Mouse (Mus musculus) lung, embryonic 14.5 days (tissue): Measurements from ENCODE around the gene Nol9. TPM values are rescaled to one million over a fixed set of nuclear protein-coding genes. Genes with fewer than 3 reads are reported as not detected.

Experiments used
- ATAC-seq: fragments of 200-750 bp; cut with Nextera tagmentation; 2 replicates; pipeline ENCODE4 v1.8.0; 2017; ENCODE audit warnings: mild to moderate bottlenecking, moderate TSS enrichment, moderate library complexity; ENCODE audit not compliant: insufficient read depth
- DNase-seq: peaks from one replicate; pipeline ENCODE4 v3.0.0-alpha.2; 2015
- H3K27ac ChIP-seq: fragments of 300-500 bp; sonication (generic); 2 replicates; pipeline ENCODE4 v1.5.1; 2014; ENCODE audit warnings: low read depth, mild to moderate bottlenecking, moderate library complexity
- H3K27me3 ChIP-seq: fragments of 300-500 bp; sonication (generic); 2 replicates; pipeline ENCODE4 v1.6.1; 2014; ENCODE audit warnings: low read length, control low read depth; ENCODE audit not compliant: insufficient read depth
- H3K36me3 ChIP-seq: fragments of 300-500 bp; sonication (generic); 2 replicates; pipeline ENCODE4 v1.6.1; 2014; ENCODE audit warnings: control low read depth; ENCODE audit not compliant: insufficient read depth
- H3K4me1 ChIP-seq: fragments of 300-500 bp; sonication (generic); 2 replicates; pipeline ENCODE4 v1.6.1; 2014; ENCODE audit warnings: antibody characterized with exemption, control low read depth; ENCODE audit not compliant: insufficient read depth
- H3K4me2 ChIP-seq: fragments of 300-500 bp; sonication (generic); 2 replicates; pipeline ENCODE4 v1.6.1; 2014; ENCODE audit warnings: mild to moderate bottlenecking
- H3K4me3 ChIP-seq: fragments of 300-500 bp; sonication (generic); 2 replicates; pipeline ENCODE4 v1.5.1; 2014; ENCODE audit warnings: low read depth, low read length
- H3K9ac ChIP-seq: fragments of 300-500 bp; sonication (generic); 2 replicates; pipeline ENCODE4 v1.6.1; 2014
- H3K9me3 ChIP-seq: fragments of 300-500 bp; sonication (generic); 2 replicates; pipeline ENCODE4 v1.6.1; 2016; ENCODE audit warnings: low read depth, low read length, control low read depth
- CTCF ChIP-seq: IDR thresholded peaks from 2 replicates; pipeline ENCODE4 v1.5.1; 2016; ENCODE audit warnings: antibody characterized with exemption, low read depth
- WGBS: fragments of 180-500 bp; shearing (Covaris S2); extraction: QIAGEN DNeasy Blood & Tissue Kit; methylation state at CpG from one replicate; pipeline ENCODE4 v1.1.7; 2014; 5-methylcytosine and 5-hydroxymethylcytosine counted together
- polyA plus RNA-seq: library from polyadenylated mRNA; unstranded; fragments of >200 nt; fragmentation: Nextera tagmentation; extraction: Ambion mirVana; gene quantifications from 2 replicates; pipeline ENCODE4 v1.2.1, GENCODE M21; 2014

Gene Nol9
- polyA plus RNA-seq, 1 experiment from 2014 or later = 42.9 TPM

- DNase-seq (peak; percentile 41), ATAC-seq (no peak)
- no peak for TF ChIP-seq CTCF
- Histone ChIP-seq H3K36me3 (peaks cover 37% of the 10 kb centered on the region), H3K4me3 (no peak overlapping the region), H3K4me1 (no peaks in the 10 kb centered on the region), H3K9me3 (no peaks in the 10 kb centered on the region), H3K27ac (peak overlapping the region; percentile 70; the same call in 1 of the 2 replicates), H3K4me2 (no peak overlapping the region), H3K9ac (no peak overlapping the region; the same call in 1 of the 2 replicates), H3K27me3 (no peaks in the 10 kb centered on the region)
- WGBS = 57% methylated on average over 7 of the region's 7 CpGs
Observed at GRCm38 (mm10) chr4:152101081-152101653, 62.0 kb downstream of the Nol9 start.

DNA sequence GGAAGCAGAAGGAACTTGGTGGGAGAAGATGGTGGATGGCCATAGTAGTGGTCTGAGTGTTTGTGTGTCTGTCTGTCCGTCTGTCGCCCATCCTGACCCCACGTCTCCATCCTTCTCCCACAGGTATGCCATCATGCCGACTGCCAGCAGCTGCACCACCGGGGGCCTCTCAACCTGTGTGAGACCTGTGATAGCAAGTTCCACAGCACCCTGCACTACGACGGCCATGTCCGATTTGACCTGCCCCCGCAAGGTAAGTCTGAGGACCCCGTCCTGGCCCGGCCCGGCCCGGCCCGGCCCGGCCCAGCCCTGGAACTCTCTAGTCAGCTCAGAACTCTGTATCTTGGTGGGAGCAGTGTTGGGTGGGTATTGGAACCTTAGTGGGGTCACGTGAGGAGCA is 62.8 kb downstream of the Nol9 start:
- Histone ChIP-seq H3K36me3 (peaks cover 43% of the 10 kb centered on the region), H3K9me3 (no peaks in the 10 kb centered on the region), H3K4me3 (no peak overlapping the region), H3K27me3 (no peaks in the 10 kb centered on the region), H3K4me2 (no peak overlapping the region), H3K27ac (no peak overlapping the region), H3K4me1 (no peaks in the 10 kb centered on the region), H3K9ac (no peak overlapping the region; the same call in 1 of the 2 replicates)
- DNase-seq = no peak
- no peak for TF ChIP-seq CTCF
- 93% methylated on average over 16 of the region's 16 CpGs for WGBS
- ATAC-seq = no peak

DNA sequence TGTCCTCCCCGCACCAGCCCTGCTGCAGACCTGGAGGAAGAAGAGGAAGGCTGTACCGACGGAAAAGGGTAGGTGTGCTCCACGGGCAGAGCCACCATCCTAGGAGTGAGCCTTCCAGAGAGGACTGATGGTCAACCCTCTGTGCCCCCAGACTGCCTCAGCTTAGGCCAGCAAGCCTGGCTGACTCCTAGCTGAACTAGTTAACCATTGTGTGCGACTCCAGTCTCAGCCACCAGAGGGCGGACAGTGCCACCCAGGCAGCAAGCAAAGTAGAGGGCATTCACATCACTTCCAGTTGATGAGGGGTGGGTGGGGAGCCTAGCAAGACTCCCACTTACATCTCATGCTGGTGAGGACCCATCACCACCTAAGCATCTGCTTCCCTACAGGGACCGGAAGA is 63.9 kb downstream of the Nol9 start:
- Histone ChIP-seq H3K9me3 (no peaks in the 10 kb centered on the region), H3K4me3 (no peak overlapping the region), H3K27me3 (no peaks in the 10 kb centered on the region), H3K36me3 (peaks cover 52% of the 10 kb centered on the region), H3K9ac (no peak overlapping the region), H3K27ac (no peak overlapping the region), H3K4me1 (no peaks in the 10 kb centered on the region; the same call in none of the 2 replicates), H3K4me2 (no peak overlapping the region)
- ATAC-seq (no peak), DNase-seq (peak; percentile 85)
- peak; percentile 91 for TF ChIP-seq CTCF
- WGBS = 46% methylated on average over 7 of the region's 7 CpGs

GRCm38 (mm10) chr4:152106746-152107145 is 67.6 kb downstream of the Nol9 start:
- no peak overlapping the region for H3K4me3 ChIP-seq
- peak; percentile 47 for TF ChIP-seq CTCF
- no peaks in the 10 kb centered on the region for H3K27me3 ChIP-seq
- H3K4me1 ChIP-seq = no peaks in the 10 kb centered on the region; the same call in none of the 2 replicates
- no peaks in the 10 kb centered on the region for H3K9me3 ChIP-seq
- H3K27ac ChIP-seq = 0 out of 2 replicates have a peak overlapping the region, but pooled peaks have one; percentile 91
- H3K9ac ChIP-seq = no peak overlapping the region
- peak overlapping the region; percentile 77 for H3K4me2 ChIP-seq
- WGBS = 64% methylated on average over 9 of the region's 9 CpGs
- ATAC-seq (no peak), DNase-seq (peak; percentile 26)
- peaks cover 83% of the 10 kb centered on the region for H3K36me3 ChIP-seq

DNA sequence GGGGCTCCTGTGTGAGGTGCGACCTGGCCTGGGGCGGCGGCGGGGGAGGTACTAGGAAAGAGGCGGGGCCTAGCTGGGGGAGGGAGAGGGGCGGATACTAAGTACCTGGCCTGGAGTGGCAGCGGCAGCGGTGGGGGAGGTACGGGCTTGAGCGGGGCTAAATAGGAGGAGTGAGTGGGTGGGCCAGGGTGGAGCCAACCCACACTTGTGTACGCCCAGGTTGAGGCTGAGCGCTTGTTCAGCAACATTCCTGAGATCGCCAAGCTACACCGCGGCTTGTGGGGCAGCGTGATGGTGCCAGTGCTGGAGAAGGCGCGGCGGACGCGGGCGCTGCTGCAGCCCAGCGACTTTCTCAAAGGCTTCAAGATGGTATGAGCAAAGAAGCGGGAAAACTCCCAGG is 68.4 kb downstream of the Nol9 start:
- H3K27me3 ChIP-seq = no peaks in the 10 kb centered on the region
- H3K9me3 ChIP-seq = no peaks in the 10 kb centered on the region
- 14% methylated on average over 24 of the region's 24 CpGs for WGBS
- TF ChIP-seq CTCF = no peak
- peak overlapping the region; percentile 91 for H3K27ac ChIP-seq
- H3K4me2 ChIP-seq = peak overlapping the region; percentile 77
- H3K36me3 ChIP-seq = peaks cover 83% of the 10 kb centered on the region
- peak overlapping the region; percentile 42; the same call in 1 of the 2 replicates for H3K9ac ChIP-seq
- peak overlapping the region; percentile 36 for H3K4me3 ChIP-seq
- DNase-seq (peak; percentile 80), ATAC-seq (peak; percentile 86)
- H3K4me1 ChIP-seq = no peaks in the 10 kb centered on the region; the same call in none of the 2 replicates

GRCm38 (mm10) chr4:152107971-152108509 is 68.9 kb downstream of the Nol9 start:
- TF ChIP-seq CTCF = no peak
- WGBS = 18% methylated on average over 30 of the region's 30 CpGs
- H3K27ac ChIP-seq = peak overlapping the region; percentile 91
- DNase-seq = peak; percentile 94
- H3K9ac ChIP-seq = peak overlapping the region; percentile 42; the same call in 1 of the 2 replicates
- H3K9me3 ChIP-seq = no peaks in the 10 kb centered on the region
- H3K36me3 ChIP-seq = peaks cover 83% of the 10 kb centered on the region
- H3K27me3 ChIP-seq = no peaks in the 10 kb centered on the region
- ATAC-seq = peak; percentile 92
- H3K4me3 ChIP-seq = peak overlapping the region; percentile 36
- H3K4me2 ChIP-seq = peak overlapping the region; percentile 77
- H3K4me1 ChIP-seq = no peaks in the 10 kb centered on the region; the same call in none of the 2 replicates

DNA sequence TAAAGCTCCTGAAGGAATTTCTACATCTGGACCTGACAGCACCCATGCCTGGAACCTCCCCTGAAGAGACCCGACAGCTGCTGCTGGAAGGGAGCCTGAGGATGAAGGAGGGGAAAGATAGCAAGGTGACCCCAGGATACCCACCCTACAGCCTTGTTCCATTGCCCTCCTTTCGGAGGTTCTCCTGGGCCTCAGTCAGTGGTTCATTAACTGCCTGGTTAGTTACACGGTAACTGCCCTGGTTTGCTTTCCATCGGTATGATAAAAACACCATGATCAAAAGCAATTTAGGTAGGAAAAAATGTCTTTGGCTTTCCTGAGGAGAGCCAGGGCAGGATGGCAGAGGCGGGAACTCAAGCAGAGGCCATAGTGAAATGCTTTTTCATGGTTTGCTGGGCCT is 69.6 kb downstream of the Nol9 start:
- 82% methylated on average over 5 of the region's 5 CpGs for WGBS
- DNase-seq (no peak), ATAC-seq (no peak)
- H3K9ac ChIP-seq = no peak overlapping the region
- no peak overlapping the region for H3K4me3 ChIP-seq
- no peaks in the 10 kb centered on the region for H3K27me3 ChIP-seq
- H3K4me2 ChIP-seq = peak overlapping the region; percentile 77
- H3K27ac ChIP-seq = no peak overlapping the region
- no peaks in the 10 kb centered on the region for H3K9me3 ChIP-seq
- no peak for TF ChIP-seq CTCF
- H3K36me3 ChIP-seq = peaks cover 83% of the 10 kb centered on the region
- no peaks in the 10 kb centered on the region; the same call in none of the 2 replicates for H3K4me1 ChIP-seq
